Mouse (Mus musculus) embryo, embryonic 11.5 days (tissue): ENCODE results near the gene Ccdc33.
A peak's percentile ranks its signal among the peaks of the same experiment; 100 is the strongest.

Experiments
- DNase-seq: peaks from one replicate; pipeline ENCODE4 v3.0.0-alpha.2; 2012; ENCODE audit warnings: low read depth, low spot score

The Ccdc33 gene

DNA sequence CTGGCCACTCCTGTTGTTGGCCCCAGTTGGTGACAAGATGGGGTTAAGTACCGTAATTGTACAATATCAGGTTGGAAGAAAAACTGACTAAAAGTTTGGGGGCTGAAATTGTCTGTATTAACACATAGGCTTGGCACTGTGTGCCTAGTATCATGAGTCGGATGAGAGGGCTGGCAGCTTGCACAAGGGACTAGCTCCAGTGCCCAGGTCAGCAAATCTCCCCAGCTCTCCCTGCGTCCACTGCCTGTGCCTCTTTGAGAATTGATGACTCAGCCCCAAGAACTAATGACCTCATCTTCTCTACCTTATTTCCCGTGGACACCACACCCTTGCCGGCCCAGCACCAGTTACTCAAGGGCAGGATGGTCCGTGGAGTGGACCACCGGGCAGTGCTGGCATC, 68.8 kb downstream of the Ccdc33 start:
- no peak for DNase-seq

DNA sequence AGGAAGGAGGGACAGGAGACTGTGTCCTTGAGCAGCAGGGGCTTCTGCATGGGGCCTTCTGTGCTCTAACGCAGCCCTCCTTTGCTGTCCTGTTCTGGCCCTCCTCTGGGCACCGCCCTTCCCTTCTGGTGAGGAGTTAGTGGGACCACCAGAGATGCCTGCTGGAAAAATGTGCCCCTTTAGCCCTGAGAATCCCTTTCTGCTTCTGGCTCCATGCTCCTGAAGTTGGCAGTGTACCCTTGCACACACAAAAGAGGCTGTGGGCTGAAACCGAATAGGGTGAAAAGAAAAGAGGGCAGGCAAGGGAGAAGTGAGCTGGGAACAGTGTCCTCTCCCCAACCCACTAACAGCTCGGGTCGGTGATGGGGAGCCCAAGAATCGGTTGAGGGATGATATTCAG, 69.4 kb downstream of the Ccdc33 start:
- DNase-seq = no peak

DNA sequence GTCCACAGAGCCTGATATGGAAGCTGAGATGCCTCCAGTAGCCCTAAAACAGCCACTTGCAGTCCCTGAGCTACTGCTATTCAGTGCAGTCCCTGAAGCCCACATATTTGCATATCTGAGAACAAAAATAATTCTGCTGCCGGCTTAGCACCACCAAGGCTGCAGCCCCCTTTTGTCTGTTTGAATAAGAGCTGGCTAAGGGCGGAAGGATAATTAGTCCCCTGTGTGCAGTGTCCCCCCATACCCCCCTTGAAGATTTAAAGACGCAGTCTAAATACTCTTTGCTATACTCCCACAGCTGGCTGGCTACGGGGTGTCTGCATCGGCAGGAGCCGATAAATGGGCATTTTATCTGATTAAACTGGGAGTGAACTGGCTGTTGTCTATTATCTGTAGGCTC, 70.0 kb downstream of the Ccdc33 start:
- no peak for DNase-seq

DNA sequence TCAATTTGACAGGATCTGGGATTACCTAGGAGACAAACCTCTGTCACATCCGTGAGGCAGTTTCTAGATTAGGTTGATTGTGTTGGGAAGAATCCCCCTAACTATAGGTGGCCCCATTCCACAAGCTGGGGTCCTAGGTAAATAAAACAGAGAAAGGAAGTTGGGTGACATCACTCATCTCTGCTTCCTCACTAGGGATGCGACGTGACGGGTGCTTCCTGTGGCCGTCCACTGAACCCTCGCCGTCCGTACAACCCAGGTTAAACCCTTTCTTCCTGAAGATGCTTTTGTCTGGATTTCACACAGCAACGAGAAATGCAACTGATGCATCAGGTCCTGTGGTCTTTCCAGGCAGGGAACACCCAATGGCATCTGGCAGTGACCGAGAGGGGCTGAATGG, 71.6 kb downstream of the Ccdc33 start:
- DNase-seq = no peak

DNA sequence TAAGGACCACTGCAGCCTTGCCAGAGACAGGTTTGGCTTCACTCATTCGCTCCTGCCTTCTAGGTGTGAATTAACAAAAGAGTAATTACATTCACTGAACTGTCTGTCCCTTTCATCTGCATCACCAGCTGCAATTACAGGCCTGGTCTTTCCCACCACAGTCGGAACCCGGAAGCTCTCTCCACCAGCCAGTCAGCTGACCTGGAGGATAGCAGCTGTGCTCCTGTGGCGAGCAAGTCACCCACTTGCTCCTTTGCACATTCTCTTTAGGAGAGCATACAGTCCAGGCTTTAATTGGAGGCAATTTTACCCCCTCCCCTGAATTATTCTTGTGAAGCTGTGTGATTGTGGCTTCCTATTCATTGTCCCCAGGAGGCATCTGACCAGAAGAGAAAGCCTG, 73.0 kb downstream of the Ccdc33 start:
- DNase-seq = no peak

DNA sequence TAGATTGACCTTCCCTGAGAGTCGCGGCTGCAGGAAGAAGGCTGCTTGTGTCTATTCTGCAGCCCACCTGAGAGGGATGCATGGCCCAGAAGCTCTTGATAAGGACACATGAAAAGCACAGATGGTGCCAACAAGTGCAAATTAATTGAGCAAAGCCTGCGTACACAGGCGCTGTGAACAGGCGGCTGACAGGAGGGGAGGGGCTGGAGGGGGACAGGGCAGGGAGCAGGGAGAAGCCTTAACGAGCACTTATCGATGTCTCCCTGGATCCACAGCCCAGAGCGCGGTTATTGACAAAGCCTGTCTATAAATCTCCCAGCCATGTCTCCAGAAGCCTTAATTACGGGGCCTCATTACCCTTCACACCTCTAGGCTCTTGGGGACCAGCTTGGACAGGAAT, 73.8 kb downstream of the Ccdc33 start:
- no peak for DNase-seq

DNA sequence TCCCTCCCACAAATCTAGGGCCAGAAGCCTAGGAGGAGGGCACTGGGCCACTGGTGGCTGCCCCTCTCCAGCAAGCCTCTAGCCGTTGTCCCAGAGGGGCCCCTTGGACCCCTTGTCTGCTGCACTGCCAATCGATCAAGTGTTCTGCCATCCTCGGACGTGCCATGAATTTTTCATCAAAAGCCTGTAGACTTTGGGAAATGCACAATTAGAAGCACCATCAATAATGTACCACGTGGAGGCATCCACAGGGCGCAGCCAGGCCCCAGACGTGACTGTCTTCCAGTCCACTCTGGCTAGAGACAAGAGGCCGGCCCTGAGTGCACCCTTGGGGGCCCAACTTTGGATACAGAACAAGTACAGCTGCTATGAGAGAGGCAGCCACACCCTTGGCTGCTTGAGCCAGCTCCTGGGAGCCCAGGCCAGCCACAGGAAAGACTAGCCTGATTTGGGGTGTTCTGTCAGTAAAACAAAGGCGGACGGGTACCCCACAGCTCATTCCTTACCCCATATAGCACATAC, 75.1 kb downstream of the Ccdc33 start:
- no peak for DNase-seq

DNA sequence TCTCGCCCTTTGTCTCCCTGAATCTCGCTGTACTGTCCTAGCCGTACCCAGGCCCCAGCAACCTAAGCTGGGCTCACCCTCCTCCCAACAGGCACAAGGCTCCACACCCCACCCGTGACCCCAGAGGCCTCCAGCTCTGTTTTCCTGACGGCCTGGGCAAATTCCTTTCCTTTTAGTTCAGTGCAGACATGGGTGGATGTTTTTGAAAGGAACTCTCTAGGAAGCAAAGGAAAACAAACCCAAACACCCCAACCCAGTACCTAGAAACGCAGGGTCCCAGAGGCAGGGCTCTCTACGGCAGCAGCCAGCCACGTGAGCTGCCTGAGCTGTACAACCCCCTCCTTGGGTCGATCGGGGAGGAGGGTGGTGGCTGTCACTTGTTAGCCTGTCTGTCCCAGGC, 76.2 kb downstream of the Ccdc33 start:
- no peak for DNase-seq

DNA sequence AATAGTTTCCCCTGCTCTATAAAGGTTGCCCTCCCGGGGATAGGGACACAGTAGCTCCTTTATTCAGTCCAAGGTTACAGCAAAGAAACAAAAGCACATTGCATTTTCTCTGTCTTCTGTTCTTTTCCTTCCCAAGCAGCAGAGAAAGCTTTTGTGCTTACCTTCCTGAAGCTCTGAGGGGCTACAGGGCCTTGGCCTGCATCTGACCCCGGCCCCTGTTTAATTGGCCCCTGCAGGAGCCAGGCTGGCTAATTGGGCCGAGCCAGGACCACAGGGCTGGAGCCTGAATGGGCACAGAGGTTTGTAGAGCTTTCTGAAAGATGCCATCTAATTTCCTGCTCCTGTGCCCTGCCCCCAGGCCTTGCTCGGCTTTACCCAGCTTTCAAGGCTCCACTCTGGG, 77.6 kb downstream of the Ccdc33 start:
- DNase-seq = no peak

DNA sequence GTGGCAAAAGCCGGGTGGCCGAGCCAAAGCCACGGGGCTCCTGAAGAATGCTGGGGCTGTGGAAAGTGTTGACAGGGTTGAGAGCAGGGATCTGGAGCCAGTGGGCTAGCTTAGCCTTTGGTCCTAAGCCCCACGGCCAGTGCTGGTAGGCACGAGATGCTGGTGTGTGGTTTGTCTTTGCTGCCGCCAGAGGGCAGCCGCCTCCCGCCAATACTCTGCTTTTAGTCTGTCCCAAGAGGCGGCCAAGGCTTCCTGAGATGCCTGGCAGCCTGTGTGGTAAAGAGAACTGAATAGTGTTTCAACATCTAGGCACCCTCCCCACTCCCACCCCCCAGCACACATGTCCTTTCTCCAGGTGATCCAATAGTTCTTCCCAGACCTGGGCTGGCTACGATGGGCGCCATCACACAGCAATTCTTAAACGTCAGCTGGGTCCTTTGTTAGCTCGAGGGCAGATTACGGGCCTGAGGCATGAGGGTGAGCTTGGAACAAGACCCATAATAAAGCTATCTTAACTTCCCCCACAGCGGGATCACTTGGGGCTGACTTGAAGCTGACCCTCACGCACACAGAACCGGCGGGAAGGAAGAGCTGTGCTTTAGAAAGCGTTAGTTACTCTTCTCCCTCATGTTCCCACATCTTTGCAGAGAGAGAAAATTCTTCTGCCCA, 80.0 kb downstream of the Ccdc33 start:
- peak; percentile 73 for DNase-seq

DNA sequence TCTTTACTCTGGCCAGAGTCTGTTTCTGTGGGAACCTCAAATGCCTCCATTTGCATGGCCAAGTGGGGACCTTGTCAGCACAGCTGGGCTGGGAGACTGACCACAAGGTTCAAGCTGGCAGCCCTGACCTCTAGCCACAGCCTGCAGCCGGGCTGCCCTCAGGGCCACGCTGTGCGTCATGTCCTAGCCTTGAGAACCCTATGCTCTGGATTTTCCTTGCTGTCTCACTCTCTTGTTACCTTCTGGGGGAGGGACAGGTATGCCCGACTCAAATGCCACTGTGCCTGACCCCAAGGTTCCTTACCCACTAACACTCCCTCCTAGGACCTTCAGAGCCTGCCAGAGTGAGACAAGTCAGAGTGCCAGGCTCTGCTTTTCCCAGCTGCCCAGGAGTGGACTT, 81.7 kb downstream of the Ccdc33 start:
- DNase-seq = no peak

DNA sequence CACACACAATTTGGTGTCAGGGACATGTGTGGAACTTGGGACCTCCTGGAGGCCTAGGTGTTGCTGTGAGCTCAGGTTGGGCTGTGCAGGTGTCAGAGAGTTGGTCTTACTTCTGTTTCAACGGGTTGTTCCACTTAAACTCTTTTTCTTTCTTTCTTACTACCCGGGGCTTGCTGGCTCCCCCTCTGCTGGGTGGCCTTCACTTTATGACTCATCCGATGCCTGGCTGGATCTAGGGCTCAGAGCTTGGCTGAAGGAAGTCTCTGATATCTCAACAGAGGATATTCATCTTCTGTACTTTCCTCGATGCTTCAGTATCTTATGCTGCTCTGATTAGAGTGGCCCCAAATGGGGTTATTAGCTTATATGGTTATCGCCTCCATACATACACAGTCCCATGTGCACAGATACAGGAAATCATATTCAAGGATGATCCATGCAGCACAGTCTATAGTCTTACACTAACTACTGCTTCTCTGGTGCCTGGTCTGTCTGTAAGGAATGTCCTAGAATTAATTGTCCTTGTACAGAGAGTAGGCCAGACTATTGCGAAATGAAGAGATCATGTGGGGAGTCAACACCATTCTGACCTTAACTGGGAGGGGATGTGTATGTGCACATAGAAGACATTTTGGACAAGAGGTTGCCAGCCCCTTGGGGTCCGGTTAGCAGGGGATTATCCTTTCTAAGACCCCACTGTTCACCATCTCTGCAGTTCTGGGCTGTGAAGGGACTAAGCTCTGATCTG, 82.5 kb downstream of the Ccdc33 start:
- DNase-seq = no peak

DNA sequence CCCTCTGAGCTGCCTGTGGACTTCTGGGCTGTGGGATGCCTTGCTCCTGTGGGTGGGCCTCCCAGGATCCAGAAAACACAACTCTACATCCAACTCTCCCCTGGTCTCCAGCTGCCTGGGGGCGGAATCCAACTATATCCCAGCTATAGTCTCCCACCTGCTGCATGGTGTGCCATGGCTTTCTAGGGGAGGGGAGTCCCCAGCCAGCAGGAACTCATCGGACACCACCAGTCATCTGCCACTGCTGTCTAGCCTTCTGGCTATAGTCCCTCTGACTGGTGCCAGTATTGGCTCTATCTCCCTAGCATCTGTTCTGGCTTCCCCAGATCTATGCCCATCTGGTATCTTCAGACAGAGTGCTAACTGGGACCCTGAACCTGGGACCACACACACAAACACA, 83.1 kb downstream of the Ccdc33 start:
- no peak for DNase-seq

DNA sequence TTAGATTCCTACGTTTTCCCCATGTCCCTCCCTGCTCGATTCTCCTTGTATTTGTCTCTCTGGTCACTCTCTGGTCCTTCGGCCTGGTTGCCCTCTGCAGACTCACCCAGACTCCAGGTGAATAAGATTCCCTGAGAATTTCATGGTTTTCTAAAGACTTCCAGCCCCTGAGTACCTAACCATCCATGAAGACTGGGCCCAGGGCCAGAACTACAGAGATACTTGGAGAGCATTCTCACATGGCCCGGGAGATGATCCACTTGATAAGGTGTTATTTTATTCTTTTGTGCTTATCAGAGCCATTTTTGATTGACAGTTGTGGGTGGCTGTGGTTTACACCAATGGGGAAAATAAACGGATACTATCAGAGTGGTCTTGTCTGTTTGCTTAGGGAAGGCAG, 86.7 kb downstream of the Ccdc33 start:
- DNase-seq = no peak

DNA sequence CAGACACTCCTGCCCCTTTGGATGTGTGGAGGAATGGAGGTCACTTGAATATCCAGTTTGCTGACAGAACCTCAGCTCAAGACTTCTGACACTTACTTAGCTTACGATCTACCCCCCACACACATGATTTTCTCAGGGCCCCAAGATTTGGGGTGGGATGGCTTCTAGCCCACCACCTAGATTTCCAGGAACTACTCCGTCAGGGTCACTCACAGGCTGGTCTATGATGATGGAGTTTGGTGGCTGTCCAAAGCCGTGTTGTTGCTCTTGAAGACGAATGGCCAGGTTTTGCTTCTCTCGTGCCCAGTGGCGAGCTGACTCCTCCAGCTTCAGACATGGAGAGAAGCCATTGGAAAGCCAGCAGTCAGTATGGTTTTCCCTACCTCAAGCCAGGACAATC, 89.0 kb downstream of the Ccdc33 start:
- DNase-seq = no peak

DNA sequence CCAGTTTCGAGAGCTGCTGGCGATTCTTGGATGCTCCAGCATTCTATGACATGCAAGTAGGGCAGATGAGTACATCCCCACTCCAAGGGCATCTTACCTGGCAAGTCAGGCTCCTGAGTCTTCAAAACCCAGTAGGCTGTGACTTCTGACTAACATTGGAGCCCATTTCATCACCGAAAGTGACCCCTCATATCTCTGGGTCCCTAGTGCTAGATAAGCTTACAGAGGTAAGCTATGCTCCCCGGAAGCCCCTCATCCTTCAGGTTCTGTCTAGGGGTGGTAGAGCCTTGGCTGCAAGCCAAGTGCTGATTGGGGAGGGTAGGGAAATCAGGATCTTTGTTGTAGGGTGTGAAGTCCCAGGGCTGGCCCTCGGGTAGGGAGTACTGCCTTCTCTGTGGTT, 89.8 kb downstream of the Ccdc33 start:
- DNase-seq = no peak

DNA sequence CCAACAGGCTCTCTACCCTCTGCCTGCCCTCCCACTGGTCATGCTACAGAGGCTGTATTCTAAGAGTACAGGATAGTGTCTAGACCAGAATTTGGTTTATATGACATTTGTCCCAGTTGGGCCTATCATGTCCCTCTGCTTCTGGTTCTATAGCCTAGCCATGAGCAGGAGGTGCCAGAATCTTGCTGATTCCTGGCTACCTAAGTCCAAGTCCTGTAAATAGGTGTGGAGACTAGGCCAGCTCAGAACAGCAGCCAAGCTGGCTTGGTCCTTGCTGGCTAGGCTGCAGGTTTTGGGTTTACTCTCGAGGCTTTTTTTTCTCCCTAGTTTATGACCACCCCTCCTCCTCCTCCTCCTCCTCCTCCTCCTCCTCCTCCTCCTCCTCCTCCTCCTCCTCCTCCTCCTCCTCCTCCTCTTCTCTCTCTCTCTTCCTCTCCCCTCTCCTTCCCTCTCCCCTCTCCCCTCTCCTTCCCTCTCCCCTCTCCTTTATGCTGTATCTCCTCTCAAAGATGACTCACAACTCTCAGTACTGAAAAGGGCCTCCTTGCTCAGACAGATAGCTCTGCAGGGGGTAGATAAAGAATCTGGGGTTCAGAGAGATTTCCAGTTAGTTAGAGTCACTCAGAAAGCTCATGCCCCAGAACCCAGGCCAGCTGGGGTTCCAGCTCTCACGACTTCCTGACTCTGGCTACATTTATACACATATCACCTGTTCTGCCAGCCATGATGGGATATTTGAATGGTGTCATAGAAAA, 91.0 kb downstream of the Ccdc33 start:
- no peak for DNase-seq

DNA sequence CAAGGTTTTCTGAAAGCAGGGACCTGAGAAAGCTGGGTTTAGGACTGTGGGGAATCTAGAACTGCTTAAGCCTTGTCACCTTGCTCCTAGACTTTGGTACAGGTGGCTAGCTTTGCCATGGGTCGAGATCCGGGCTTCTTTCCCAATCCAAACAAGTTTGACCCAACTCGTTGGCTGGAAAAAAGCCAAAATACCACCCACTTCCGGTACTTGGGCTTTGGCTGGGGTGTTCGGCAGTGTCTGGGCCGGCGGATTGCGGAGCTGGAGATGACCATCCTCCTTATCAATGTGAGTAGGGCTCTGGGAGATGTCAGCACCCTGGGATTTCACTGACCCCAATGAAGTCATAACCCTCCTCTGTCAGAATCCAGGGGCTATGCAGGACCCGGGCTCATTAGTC, 92.6 kb downstream of the Ccdc33 start:
- no peak for DNase-seq

DNA sequence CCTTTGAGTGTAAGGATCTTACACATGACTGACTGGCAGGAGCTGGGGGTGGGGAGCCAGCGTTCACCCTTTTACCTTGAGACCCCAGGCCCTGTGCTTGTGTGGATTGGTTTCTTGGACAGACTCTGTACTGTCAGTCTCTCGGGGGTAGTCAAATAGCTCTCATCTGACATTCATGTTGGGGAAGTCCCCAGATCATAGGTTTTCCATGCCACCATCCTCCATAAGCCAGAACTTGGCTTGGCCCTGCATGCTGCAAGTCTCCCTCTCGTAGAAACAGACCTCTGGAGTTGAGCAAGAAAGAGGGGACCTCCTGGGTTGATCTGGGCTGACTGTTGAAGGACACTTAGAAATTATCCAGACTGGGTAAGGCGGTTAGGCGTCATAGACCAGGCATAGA, 100.2 kb downstream of the Ccdc33 start:
- no peak for DNase-seq

DNA sequence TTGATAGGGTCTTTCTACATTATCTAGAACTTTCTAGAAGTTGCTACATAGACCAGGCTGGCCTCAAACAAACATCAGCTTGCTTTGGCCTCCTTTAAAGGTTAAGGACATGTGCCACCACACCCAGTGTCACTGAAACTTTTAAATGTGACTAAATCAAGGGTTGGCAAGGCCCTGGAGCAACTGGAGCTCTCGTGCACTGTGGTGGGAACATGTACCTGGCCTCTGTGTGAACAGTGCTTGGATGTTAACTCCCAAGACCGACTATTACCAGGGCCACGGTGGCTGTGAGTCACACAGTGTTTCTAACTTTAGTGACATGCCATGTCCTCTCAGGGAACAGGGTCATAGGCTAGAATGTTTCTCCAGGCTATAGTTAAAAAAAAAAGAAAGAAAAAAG, 101.7 kb downstream of the Ccdc33 start:
- no peak for DNase-seq

DNA sequence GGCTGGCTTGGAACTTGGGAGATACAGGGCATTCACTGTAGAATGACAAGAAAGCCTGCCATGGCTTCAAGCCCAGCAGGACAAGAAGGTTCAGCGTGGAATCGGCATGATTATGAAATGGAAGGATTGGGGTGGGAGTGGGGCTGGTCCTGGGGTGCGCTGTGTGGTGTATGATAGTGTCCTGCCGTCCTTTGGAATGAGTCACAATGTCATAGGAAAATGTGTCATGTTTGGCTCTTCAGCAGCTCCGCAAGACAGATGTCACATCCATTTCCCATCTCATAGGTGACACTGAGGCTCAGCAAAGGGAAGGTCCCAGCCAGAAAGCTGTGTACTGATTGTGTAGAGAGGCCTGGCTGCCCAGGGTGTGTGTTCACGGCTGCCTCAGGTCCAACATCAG, 102.8 kb downstream of the Ccdc33 start:
- no peak for DNase-seq

DNA sequence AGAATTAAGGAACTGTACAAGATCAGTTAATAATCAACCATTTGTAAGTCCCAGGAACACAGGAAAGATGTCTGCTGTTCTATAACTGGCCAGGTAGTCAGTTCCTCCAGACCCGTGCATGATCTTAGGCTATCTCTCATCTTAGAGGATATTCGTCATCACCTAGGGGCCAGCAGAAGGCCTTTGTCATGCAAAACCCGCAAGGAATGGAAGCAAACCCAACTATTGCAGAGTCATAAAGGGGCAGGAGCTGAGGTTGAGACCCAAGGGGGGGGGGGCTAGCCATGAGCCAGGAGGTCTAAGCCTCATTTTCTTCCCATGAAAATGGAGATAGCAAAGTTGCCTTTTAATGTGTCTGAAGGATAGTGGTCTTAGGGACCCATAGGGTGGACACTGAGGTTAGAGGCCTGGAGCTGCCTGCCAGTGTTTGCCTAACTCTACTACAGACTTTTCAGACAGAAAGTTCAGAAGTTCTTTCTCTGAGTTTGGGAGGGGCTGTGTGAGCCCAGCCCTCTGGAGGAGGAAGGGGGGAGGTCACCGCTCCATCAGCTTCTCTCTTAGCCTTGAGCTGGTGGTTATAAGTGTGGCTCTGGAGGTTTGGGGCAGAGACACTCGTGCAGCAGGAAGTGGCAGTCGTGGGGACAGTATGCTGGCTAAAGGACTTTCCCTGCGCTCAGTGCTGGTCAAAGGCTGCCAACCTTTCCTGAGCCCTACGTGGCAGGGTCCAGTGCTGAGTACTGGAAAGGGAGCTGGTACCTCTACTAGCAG, 104.0 kb downstream of the Ccdc33 start:
- no peak for DNase-seq
